Mouse (Mus musculus): ENCODE measurements at regions not wholly inside any gene's neighbourhood (a gene's known extent, or its start where the extent isn't known, plus 50 kb on each side); places are given as distances from the start of the nearest gene placed in this dataset.
"Not testable (repeated sequence)": the region's sequence is repeated elsewhere in the genome, so short reads cannot be mapped to it uniquely, and the experiment has no call there.

DNA sequence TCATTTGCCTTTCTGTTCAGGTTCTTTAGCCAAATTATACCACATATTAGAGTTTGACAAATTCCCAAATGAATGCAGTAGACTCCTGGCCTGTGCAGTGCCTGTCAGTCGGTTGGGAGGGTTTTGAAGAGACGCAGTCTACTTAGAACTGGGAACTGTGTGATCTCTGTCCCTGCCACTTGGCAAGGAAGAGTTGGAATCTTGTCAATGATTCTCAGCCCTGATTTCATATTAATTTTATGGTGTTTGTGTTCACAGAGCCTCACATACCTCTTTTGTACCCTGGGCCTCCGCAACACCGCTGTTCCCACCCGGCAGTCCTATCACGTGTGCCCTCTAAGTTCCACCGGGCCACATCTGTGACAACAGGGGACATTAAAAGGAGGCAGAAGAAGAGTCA, 149.8 kb upstream of the Ddhd1 start:
- no peak for DNase-seq

GRCm38 (mm10) chr14:45809491-45809890, 151.5 kb upstream of the Ddhd1 start:
- DNase-seq, result no peak

DNA sequence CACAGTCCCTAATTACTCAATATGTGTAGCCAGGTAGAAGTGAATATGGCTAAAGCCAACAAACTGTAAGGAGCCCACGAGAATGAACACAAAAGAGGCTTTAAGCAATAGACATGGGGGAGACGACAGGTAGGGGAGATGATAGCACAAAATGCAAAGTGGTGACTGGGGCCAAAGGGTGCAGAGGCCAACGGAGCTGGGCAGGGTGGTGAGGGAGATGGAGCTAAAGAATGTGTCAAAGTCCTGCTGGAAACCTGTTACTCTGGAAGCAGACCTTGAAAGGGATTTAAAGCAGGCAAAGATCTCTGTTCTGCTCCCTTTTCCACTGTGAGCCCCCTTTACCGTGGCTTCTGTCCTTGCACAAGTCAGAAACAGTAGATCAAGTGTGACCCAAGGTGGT, 152.2 kb upstream of the Ddhd1 start:
- DNase-seq, result no peak

DNA sequence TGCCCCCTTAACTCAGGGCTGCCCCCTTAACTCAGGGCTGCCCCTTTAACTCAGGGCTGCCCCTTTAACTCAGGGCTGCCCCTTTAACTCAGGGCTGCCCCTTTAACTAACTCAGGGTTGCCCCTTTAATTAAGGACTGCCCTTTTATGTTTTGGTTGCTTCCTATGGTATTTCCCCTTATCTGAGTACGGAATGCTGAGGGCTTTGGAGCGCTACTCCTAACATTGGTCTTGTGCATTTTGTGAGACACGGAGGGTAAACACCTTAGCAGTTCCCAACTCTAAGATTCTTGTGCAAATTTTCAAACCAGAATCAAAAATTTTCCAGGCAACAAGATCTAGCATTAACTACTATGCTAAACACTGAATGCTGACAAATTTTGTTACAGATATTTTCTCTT, 152.7 kb upstream of the Ddhd1 start:
- no peak for DNase-seq

DNA sequence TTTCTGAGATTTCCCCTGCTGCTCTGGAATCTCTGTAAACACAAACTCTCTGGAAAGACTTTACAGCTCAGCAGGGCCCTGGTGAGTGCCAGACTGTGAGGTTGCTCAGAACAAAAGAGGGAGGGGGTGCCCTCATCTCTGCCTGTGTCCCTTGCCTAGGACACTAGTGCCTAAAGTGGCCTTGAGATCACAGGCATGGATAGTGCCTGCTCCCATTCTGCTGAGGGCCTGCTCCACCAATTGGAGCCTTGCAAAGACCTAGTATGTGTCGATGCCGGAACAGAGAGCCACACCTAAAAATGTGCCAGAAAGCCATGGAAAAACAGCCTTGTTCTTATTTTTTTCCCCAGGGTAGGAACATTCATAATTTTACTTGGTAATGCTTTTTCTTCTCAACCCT, 157.7 kb upstream of the Ddhd1 start:
- no peak for DNase-seq

DNA sequence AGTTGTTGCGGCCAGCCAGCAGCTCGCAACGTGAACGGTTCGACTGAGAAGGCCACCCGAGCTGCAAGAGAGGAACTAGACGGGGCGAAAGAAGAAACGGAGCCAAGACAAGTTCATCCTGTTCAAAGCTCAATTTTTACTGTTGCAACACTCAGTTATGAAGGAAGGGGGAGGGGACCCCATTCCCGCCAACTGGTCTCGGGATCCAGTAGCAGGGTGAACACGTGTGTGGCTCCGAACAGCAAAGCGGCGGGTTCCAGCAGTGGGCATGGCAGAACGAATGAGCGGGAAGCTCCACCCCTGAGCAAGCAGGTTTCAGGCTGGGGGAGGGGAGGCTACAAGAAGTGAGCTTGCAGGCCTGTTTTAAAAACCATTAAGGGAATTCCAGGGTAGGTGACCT, 158.7 kb upstream of the Ddhd1 start:
- DNase-seq, result not testable (repeated sequence)

- DNase-seq, result no peak
These were observed 159.8 kb upstream of the Ddhd1 start for GRCm38 (mm10) chr14:45817756-45818155.

DNA sequence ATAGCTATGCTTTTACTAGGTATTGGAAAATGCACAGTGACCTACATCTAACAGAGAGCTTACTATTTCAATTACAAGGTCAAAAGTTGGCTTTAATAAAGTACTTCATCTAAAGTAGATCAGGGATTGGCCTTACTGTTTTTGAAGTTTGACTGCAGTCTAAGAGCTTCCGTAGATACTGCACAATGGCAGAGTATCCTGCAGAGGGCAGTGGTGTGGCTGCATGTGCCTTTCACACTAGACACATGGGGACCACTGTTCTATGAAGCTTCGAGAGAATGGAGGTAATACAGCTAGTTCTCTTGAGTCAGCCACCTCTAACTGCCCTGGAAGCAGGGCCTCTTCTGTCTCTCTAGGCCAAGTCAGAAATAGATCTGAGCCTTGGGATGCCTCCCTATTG, 166.7 kb upstream of the Ddhd1 start:
- no peak for DNase-seq

- DNase-seq, result no peak
These were observed 168.1 kb upstream of the Ddhd1 start for GRCm38 (mm10) chr14:45826023-45826422.

- DNase-seq, result no peak
These were observed 169.2 kb upstream of the Ddhd1 start for GRCm38 (mm10) chr14:45827096-45827495.

DNA sequence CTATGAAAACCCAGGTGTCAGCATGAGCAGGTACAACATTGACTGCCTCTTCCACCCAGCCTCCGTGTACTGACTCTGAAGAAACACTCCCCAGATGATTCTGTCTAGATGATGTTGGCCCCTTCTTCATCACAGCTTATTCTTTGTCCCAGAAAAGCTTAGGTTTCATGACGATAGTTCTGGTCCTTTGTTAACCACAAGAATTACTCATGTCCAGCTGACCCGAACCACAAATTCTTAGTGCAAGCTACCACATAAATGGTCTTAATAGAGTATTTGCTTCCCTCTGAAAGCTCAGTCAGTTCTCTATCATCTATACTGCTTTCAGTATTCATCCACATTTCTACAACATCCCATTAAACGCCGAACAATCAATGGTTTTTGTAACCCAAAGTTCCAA, 172.5 kb upstream of the Ddhd1 start:
- DNase-seq, result no peak

DNA sequence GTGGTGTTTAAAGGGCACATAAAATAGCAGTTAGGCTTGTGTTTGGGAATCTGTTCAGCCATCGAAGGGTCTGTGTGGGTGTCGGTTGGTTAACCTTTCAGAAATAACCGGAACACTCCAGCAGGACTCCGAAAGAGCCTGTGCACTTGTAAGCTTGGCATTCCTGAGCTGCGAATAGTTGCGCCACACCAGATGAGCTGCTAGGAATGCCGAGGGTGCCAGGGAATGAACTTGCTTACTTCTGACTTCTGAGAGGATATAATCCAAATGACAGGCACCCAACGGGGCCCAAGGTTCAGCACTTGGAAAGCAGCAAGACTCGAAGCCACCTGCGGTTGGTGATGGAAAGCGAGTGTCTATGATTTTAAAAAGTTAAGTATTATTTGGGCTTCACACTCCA, 179.1 kb upstream of the Ddhd1 start:
- DNase-seq, result no peak

DNA sequence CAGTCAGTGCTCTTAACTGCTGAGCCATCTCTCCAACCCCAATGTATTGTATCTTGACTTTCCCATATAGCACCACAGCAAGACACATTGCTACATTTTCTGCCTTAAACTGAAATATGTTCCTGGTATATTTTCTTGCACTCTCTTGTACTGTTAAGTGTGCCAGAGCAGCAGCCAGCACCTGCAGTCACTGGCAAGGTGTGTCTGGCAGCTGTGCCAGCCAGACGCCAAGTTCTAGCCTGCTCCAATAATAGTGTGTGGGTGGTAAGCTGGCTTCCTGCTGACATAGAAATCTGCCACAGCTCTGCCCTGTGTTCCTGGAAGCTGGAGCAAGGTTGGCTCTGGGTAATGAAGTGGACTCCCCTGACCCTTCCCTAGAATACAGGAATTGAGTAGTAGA, 185.9 kb upstream of the Ddhd1 start:
- peak; percentile 8 for DNase-seq

GRCm38 (mm10) chr14:45850588-45850987, 192.6 kb upstream of the Ddhd1 start:
- no peak for DNase-seq

GRCm38 (mm10) chr14:45878428-45878827, 220.5 kb upstream of the Ddhd1 start:
- DNase-seq, result peak; percentile 30

DNA sequence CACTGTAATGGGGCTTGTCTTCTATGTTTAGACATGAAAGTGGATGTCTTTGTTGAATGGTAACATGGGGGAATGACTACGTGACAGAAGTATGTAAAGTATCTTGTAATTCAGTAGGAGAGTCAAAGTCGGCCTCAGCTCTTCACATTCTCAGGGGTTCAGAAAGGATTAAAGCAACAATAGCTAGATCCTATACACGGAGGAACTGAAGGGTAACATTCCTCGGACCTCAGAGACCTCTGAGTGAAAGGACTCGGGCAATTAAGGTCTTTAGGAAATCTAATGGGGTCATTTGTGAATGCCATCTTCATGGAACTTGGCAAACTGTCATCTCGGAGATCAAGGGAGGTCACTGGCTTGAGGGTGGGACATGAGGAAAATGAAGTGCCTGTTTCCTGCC, 262.8 kb upstream of the Ddhd1 start:
- no peak for DNase-seq

DNA sequence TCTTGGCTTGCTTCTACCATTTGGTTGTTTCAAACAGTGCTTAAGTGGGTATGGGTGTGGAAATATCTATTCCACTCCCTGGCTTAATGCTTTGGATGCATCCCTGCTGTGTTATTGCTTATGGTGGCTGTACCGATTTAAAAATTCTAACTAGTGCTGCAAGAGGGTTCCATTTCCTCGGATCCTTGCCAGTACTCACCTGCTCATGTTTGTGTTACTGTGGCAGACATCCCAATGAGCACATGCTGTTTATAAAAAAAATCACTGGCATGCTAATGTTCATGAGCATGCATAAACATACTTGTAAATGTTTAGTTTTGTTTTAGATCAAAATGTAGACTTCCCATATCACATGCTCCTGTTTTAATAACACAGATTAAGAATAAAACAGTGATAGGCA, 285.6 kb upstream of the Ddhd1 start:
- DNase-seq, result no peak

GRCm38 (mm10) chr14:45944101-45944500, 286.2 kb upstream of the Ddhd1 start:
- DNase-seq, result no peak

- no peak for DNase-seq
These were observed 286.6 kb upstream of the Ddhd1 start for GRCm38 (mm10) chr14:45944506-45944905.

GRCm38 (mm10) chr14:45956624-45957023, 298.7 kb upstream of the Ddhd1 start:
- no peak for DNase-seq

DNA sequence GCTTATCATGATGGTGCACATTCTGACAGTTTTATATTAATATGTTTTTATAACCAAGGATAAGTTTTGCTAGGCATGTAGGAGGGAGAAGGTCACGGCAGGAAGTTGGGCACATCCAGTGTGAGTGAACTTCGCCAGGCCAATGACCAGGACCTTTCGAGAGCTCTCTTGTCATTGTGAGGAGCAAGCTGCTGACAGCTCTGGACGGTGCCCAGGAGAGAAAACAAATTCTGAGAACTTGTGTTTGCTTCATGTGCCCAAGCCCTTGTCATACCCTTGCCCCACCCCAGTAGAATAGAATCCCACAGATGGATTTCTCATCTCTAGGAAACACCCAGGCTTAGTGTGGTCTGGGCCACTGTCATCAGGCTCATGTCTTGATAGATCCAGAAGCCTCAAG, 304.5 kb upstream of the Ddhd1 start:
- no peak for DNase-seq

GRCm38 (mm10) chr14:45964043-45964442, 306.1 kb upstream of the Ddhd1 start:
- no peak for DNase-seq

- DNase-seq, result no peak
These were observed 325.4 kb upstream of the Ddhd1 start for GRCm38 (mm10) chr14:45983206-45983857.

DNA sequence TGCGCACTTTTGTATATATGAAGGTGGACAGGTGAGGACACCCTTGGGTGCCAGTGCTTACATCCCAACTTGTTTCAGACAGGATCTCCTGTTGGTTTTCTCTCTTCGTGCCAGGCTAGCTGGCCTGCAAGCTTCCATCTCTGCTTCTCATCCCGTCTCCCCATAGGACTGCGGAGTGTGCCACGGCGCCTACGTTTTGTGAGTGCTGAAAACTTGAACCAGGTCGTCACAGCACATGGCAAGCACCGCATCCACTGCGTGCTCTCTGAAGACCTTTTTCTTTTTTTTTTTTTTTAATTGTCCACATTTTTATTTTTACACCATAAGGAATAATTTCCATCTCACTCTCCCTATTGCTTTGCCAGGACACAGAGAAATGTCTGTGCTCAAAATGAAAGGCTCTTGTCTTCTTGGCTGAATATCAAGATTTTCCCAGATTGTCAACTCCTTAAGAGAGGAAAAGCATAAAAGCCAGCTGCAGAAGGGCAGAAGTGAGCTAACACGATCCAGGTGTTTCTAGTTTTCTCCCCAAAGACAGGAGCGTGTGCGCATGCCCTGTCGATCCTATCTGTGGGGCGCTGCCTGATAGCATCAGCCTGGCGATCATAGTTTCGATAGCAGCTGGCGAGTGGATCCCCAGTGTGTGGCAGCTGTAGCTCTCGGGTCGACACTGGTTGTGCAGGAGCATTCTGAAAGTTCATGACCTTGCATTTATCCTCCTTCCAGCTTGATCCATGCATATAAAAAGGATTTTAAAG, 326.4 kb upstream of the Ddhd1 start:
- no peak for DNase-seq
